Mouse (Mus musculus): Measurements from ENCODE around the gene Eml2. TPM values are rescaled to one million over a fixed set of nuclear protein-coding genes. Genes with fewer than 3 reads are reported as not detected.
A peak's percentile ranks its signal among the peaks of the same experiment; 100 is the strongest.

Eml2 gene
- polyA plus RNA-seq, 1 experiment from 2014 or later: 14.5 TPM

DNA sequence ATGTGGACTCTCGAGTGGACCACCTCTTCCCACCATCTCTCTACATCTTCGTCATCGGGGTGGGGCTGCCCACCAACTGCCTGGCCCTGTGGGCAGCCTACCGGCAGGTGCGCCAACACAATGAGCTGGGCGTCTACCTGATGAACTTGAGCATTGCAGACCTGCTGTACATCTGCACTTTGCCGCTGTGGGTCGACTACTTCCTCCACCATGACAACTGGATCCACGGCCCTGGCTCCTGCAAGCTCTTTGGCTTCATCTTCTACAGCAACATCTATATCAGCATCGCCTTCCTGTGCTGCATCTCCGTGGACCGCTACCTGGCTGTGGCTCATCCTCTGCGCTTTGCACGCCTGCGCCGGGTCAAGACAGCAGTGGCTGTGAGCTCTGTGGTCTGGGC lies 46.0 kb downstream of the Eml2 start:
- 94% methylated on average over 16 of the region's 16 CpGs for WGBS
- Histone ChIP-seq H3K9ac (replicated peaks; ENCODE audit: low read length) (no peak overlapping the region), H3K4me3 (ENCODE audit: low read length) (no peak overlapping the region), H3K4me1 (ENCODE audit: insufficient read depth, low read length) (peaks cover 11% of the 10 kb centered on the region), H3K9me3 (ENCODE audit: low read length) (no peaks in the 10 kb centered on the region), H3K27ac (ENCODE audit: low read length) (no peak overlapping the region), H3K36me3 (ENCODE audit: insufficient read depth, low read length) (no peaks in the 10 kb centered on the region), H3K27me3 (ENCODE audit: insufficient read depth, low read length) (no peaks in the 10 kb centered on the region), H3K4me2 (replicated peaks; ENCODE audit: low read depth, low read length) (no peak overlapping the region)
- no peak for ATAC-seq (ENCODE audit: low FRiP score, low TSS enrichment)

DNA sequence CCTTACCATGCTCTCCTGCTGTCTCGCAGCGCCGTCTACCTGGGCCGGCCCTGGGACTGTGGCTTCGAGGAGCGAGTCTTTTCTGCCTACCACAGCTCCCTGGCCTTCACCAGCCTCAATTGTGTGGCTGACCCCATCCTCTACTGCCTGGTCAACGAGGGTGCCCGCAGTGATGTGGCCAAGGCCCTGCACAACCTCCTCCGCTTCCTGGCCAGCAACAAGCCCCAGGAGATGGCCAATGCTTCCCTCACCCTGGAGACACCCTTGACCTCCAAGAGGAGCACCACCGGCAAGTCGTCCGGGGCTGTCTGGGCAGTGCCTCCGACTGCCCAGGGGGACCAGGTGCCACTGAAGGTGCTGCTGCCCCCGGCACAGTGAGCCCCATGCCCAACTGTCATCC lies 46.7 kb downstream of the Eml2 start:
- Histone ChIP-seq H3K4me2 (replicated peaks; ENCODE audit: low read depth, low read length) (no peak overlapping the region), H3K36me3 (ENCODE audit: insufficient read depth, low read length) (no peaks in the 10 kb centered on the region), H3K27ac (ENCODE audit: low read length) (no peak overlapping the region), H3K27me3 (ENCODE audit: insufficient read depth, low read length) (no peaks in the 10 kb centered on the region), H3K4me1 (ENCODE audit: insufficient read depth, low read length) (peaks cover 10% of the 10 kb centered on the region), H3K4me3 (ENCODE audit: low read length) (no peak overlapping the region), H3K9ac (replicated peaks; ENCODE audit: low read length) (no peak overlapping the region), H3K9me3 (ENCODE audit: low read length) (no peaks in the 10 kb centered on the region)
- 92% methylated on average over 14 of the region's 14 CpGs for WGBS
- ATAC-seq (ENCODE audit: low FRiP score, low TSS enrichment): no peak

DNA sequence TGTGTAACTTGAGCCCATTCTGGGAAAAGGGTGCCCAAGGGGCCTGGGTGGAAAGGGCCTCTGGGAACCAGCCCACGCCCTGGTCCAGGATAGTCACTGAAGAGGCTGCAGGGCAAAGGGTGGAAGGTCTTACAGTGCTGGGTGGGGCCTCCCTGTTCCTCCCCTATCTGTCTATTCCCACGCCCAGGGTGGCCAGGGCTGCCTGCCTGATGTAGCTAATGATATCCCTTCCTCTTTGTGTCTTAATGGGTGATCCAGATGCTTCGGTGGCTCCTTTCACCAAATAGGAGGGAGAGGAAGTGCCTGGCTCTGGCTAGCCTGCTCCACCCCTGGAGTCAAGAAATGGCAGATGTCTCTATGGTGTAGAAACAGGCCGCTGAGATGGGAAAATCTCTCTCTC lies 48.7 kb downstream of the Eml2 start:
- peaks cover 16% of the 10 kb centered on the region for H3K4me1 ChIP-seq (ENCODE audit: insufficient read depth, low read length)
- no peaks in the 10 kb centered on the region for H3K27me3 ChIP-seq (ENCODE audit: insufficient read depth, low read length)
- H3K27ac ChIP-seq (ENCODE audit: low read length): no peak overlapping the region
- H3K4me3 ChIP-seq (ENCODE audit: low read length): no peak overlapping the region
- H3K4me2 ChIP-seq (replicated peaks; ENCODE audit: low read depth, low read length): no peak overlapping the region
- ATAC-seq (ENCODE audit: low FRiP score, low TSS enrichment): no peak
- no peaks in the 10 kb centered on the region for H3K36me3 ChIP-seq (ENCODE audit: insufficient read depth, low read length)
- no peak overlapping the region for H3K9ac ChIP-seq (replicated peaks; ENCODE audit: low read length)
- 72% methylated on average over 4 of the region's 4 CpGs for WGBS
- no peaks in the 10 kb centered on the region for H3K9me3 ChIP-seq (ENCODE audit: low read length)

DNA sequence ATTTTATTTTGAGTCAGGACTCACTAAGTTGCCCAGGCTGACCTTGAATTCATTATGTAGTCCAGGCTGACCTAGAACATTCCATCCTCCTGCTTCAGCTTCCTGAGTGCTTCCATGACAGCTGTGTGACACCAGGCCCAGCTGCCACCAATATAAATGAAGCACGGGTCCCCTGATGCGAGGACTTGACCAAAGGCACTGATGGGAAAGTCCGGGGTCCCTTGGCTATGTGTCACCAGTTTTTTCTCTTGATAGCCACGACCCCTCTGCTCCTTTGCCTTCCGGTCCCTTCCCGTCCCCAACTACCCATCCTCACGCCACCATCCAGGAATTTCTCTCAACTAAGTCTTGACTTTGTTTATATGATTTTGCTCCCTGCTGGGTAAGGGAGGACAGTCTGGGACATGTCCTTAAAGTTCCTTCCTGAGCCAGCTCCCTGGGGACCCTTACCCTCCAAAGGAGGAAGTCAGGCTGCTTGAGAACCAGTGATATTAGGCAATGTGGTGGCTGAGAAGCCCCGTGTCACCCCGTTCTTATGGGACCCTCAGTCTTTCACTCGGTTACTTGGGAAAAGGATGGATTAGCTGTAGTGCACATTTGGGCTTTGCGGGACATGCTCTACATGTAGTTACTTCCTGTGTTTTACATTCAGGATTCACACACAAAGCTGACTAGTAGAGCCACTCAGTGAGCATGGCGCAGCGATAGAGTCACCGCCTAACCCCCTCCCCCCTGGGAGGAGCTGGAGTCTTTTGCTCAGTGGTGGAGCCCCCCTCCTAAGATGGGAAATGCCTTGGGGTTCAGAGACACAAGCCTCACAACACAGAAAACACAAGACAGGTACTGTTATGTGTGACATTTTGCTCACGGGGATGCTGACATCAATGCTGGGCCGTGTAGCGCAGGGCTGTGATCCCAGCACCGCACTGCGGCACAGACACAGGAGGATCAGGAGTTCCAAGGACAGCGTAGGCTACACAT lies 50.9 kb downstream of the Eml2 start:
- ATAC-seq (ENCODE audit: low FRiP score, low TSS enrichment): peak; percentile 20
- H3K27ac ChIP-seq (ENCODE audit: low read length): peak overlapping the region; percentile 94
- 17% methylated on average over 20 of the region's 20 CpGs for WGBS

DNA sequence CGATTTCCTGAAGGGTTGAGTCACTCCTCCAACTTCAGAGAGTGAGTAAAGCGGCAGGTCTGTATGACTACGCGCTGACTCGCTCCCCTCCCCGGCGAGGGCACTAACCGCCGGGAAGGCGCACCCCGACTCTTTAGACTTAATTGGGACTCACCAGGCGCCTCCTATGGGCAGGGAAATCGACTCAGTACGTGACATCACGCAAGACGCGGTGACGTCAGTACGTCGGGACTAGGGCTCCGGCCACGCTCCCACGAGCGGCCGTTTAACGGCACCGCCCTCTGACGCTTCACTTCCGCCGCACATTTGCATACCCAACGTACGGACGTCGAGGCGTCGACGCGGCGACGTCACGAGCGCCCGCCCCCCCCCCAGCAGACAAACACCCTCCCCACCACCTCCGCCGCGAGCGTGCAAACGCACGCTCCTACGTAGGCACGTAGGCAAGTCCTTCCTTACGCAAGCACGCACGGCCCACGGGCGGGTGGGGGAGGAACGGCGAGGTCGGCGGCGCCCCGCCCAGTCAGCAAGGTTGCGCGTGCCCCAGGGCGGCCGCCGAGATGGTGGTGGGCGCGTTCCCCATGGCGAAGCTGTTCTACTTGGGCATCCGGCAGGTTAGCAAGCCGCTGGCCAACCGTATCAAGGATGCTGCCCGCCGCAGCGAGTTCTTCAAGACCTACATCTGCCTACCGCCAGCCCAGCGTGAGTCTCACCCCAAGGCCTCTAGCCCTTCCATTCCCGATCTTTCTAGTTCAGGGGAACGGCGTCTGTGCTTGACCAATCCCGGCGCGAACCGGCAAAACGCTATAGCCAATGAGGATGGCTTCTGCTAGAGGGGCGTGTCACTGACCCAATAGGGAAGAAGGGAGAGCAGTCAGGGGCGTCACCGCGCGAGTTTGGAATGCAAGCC lies 51.9 kb downstream of the Eml2 start, which contains the start of gene Opa3:
TSS of gene Opa3 (plus strand) at position 452 of the 910 bp plus-strand sequence.
- Histone ChIP-seq H3K4me2 (replicated peaks; ENCODE audit: low read depth, low read length) (peak within 1 kb of the TSS; percentile 86), H3K27me3 (ENCODE audit: insufficient read depth, low read length) (no peaks in the 10 kb centered on the region), H3K27ac (ENCODE audit: low read length) (peak within 1 kb of the TSS; percentile 100), H3K4me1 (ENCODE audit: insufficient read depth, low read length) (peaks cover 20% of the 10 kb centered on the region), H3K4me3 (ENCODE audit: low read length) (peak within 1 kb of the TSS; percentile 68), H3K9ac (replicated peaks; ENCODE audit: low read length) (peak within 1 kb of the TSS; percentile 85), H3K9me3 (ENCODE audit: low read length) (no peaks in the 10 kb centered on the region), H3K36me3 (ENCODE audit: insufficient read depth, low read length) (no peaks in the 10 kb centered on the region)
- ATAC-seq (ENCODE audit: low FRiP score, low TSS enrichment): peak; percentile 95
- under 1% methylated on average over 90 of the region's 91 CpGs for WGBS

More for the DNA sequence above, 50.9 kb downstream of the Eml2 start:
- Histone ChIP-seq H3K27me3 (ENCODE audit: insufficient read depth, low read length) (no peaks in the 10 kb centered on the region), H3K36me3 (ENCODE audit: insufficient read depth, low read length) (no peaks in the 10 kb centered on the region), H3K4me2 (replicated peaks; ENCODE audit: low read depth, low read length) (peak overlapping the region; percentile 73), H3K4me3 (ENCODE audit: low read length) (peak overlapping the region; percentile 68), H3K9ac (replicated peaks; ENCODE audit: low read length) (peak overlapping the region; percentile 71), H3K4me1 (ENCODE audit: insufficient read depth, low read length) (peaks cover 20% of the 10 kb centered on the region), H3K9me3 (ENCODE audit: low read length) (no peaks in the 10 kb centered on the region)

DNA sequence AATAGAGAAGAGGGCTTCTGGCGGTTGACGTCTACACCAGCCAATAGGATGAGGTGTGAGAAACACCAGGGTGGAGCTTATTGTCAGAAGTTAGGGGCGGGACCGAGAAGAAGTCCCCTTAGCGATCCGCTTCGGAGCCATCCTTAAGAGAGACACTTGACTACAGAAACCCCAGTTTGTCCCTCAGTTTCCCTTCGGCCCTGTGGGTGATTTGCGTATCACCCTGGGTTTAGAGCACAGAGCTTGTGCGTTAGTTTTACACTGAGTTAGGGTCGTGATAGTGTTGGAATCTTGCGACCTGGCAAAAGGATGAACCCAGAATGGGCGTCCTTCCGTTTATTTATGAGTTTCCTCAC lies 52.5 kb downstream of the Eml2 start:
- 0% methylated on average over 14 of the region's 14 CpGs for WGBS
- H3K36me3 ChIP-seq (ENCODE audit: insufficient read depth, low read length): no peaks in the 10 kb centered on the region
- H3K9ac ChIP-seq (replicated peaks; ENCODE audit: low read length): peak overlapping the region; percentile 71
- H3K27me3 ChIP-seq (ENCODE audit: insufficient read depth, low read length): no peaks in the 10 kb centered on the region
- peak overlapping the region; percentile 86 for H3K4me2 ChIP-seq (replicated peaks; ENCODE audit: low read depth, low read length)
- ATAC-seq (ENCODE audit: low FRiP score, low TSS enrichment): no peak
- H3K27ac ChIP-seq (ENCODE audit: low read length): peak overlapping the region; percentile 74
- no peaks in the 10 kb centered on the region for H3K9me3 ChIP-seq (ENCODE audit: low read length)
- peaks cover 20% of the 10 kb centered on the region for H3K4me1 ChIP-seq (ENCODE audit: insufficient read depth, low read length)
- H3K4me3 ChIP-seq (ENCODE audit: low read length): peak overlapping the region; percentile 68

DNA sequence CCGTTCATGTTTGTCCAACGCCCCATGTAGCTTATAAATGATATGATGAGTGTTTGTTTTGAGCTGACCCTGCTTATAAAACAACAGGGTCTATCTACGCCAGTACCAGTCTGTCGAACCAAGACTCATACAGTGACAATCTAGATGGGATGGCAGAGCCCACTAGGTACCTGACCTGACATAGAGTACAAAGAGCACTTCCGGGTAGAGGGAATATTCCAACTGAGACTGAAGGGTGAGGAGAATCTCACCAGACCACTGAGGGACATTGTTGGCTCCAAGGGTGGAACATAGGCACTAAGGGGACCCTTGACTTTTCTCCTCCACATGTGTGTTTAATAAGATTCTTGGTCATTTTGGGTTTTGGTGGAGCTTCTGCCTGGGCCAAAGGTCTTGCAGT lies 53.2 kb downstream of the Eml2 start:
- peak overlapping the region; percentile 71 for H3K9ac ChIP-seq (replicated peaks; ENCODE audit: low read length)
- peaks cover 20% of the 10 kb centered on the region for H3K4me1 ChIP-seq (ENCODE audit: insufficient read depth, low read length)
- peak overlapping the region; percentile 68 for H3K4me3 ChIP-seq (ENCODE audit: low read length)
- H3K27ac ChIP-seq (ENCODE audit: low read length): peak overlapping the region; percentile 74
- no peaks in the 10 kb centered on the region for H3K9me3 ChIP-seq (ENCODE audit: low read length)
- 26% methylated on average over 5 of the region's 5 CpGs for WGBS
- no peaks in the 10 kb centered on the region for H3K27me3 ChIP-seq (ENCODE audit: insufficient read depth, low read length)
- no peak for ATAC-seq (ENCODE audit: low FRiP score, low TSS enrichment)
- peak overlapping the region; percentile 86 for H3K4me2 ChIP-seq (replicated peaks; ENCODE audit: low read depth, low read length)
- no peaks in the 10 kb centered on the region for H3K36me3 ChIP-seq (ENCODE audit: insufficient read depth, low read length)

DNA sequence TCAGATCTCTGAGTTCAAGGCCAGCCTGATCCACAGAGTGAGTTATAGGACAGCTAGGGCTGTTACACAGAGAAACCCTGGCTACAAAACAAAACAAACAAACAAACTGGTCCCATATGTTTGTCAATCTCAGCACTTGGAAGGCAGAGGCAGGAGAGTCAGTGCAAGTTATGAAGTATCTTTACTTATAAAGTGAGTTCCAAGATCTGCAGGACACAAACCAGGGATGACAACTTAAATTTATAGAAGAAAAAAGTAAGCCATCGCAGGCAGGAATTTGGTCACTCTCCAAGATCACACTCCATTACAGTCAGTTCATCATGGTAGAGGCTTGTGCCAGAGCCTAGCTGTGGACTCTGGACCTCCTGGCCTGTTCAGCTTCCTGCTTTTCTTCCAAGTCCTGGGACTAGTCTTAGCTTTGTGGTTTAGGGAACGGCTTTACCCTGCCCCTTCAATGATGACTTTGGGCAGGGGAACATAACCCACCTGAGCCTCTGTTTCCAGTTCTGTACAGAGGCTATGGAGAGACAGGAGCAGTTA lies 53.9 kb downstream of the Eml2 start:
- no peak for ATAC-seq (ENCODE audit: low FRiP score, low TSS enrichment)
- Histone ChIP-seq H3K4me3 (ENCODE audit: low read length) (no peak overlapping the region), H3K27me3 (ENCODE audit: insufficient read depth, low read length) (no peaks in the 10 kb centered on the region), H3K4me2 (replicated peaks; ENCODE audit: low read depth, low read length) (peak overlapping the region; percentile 86), H3K9me3 (ENCODE audit: low read length) (no peaks in the 10 kb centered on the region), H3K4me1 (ENCODE audit: insufficient read depth, low read length) (peaks cover 20% of the 10 kb centered on the region), H3K27ac (ENCODE audit: low read length) (peak overlapping the region; percentile 7; the same call in 1 of the 2 replicates), H3K9ac (replicated peaks; ENCODE audit: low read length) (peak overlapping the region; percentile 36; the same call in 1 of the 2 replicates), H3K36me3 (ENCODE audit: insufficient read depth, low read length) (no peaks in the 10 kb centered on the region)
- WGBS: 93% methylated on average over 2 of the region's 2 CpGs

DNA sequence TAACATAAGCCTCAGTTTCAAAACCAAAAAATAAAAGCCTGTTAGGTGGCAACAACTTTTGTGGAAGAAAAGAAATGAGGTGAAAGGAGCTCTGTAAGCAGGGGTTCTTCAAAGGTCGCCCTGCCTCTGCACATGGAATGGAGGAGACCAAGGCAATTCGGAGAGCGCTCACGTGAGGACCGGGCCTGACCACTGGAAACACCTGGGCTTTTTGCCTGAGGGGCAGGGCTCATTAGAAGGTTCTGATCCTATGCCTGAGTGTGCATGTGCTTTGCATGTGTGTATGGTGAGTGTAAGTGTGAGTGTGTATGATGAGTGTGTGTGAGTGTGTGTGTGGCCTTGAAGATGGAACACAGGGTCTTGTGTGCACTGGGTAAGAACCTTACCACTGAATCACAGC lies 54.7 kb downstream of the Eml2 start:
- H3K9me3 ChIP-seq (ENCODE audit: low read length): no peaks in the 10 kb centered on the region
- no peak overlapping the region for H3K27ac ChIP-seq (ENCODE audit: low read length)
- ATAC-seq (ENCODE audit: low FRiP score, low TSS enrichment): no peak
- H3K4me2 ChIP-seq (replicated peaks; ENCODE audit: low read depth, low read length): no peak overlapping the region
- WGBS: 86% methylated on average over 5 of the region's 5 CpGs
- peaks cover 20% of the 10 kb centered on the region for H3K4me1 ChIP-seq (ENCODE audit: insufficient read depth, low read length)
- H3K27me3 ChIP-seq (ENCODE audit: insufficient read depth, low read length): no peaks in the 10 kb centered on the region
- H3K36me3 ChIP-seq (ENCODE audit: insufficient read depth, low read length): no peaks in the 10 kb centered on the region
- H3K4me3 ChIP-seq (ENCODE audit: low read length): no peak overlapping the region
- H3K9ac ChIP-seq (replicated peaks; ENCODE audit: low read length): no peak overlapping the region; the same call in 1 of the 2 replicates

Data from kidney, embryonic 16.5 days (tissue).